Mouse (Mus musculus): ENCODE measurements around the gene Msantd3. TPM values are rescaled to one million over a fixed set of nuclear protein-coding genes. Genes with fewer than 3 reads are reported as not detected.
A peak's percentile ranks its signal among the peaks of the same experiment; 100 is the strongest.

Gene Msantd3
- 34.1 and 34.9 TPM in 2 replicates for polyA plus RNA-seq (2014; fragmentation: Nextera tagmentation; extraction: Ambion mirVana)

- Histone ChIP-seq H3K36me3 (ENCODE audit: insufficient read depth) (no peaks in the 10 kb centered on the region), H3K27ac (ENCODE audit: low read depth) (peak within 1 kb of the TSS; percentile 94), H3K9ac (peak within 1 kb of the TSS; percentile 98), H3K4me1 (ENCODE audit: insufficient read depth) (peaks cover 10% of the 10 kb centered on the region), H3K9me3 (ENCODE audit: low read depth, low read length) (no peaks in the 10 kb centered on the region), H3K27me3 (ENCODE audit: insufficient read depth, low read length) (no peaks in the 10 kb centered on the region), H3K4me2 (peak within 1 kb of the TSS; percentile 85), H3K4me3 (ENCODE audit: low read depth, low read length) (peak within 1 kb of the TSS; percentile 76)
- peak; percentile 80 for ATAC-seq (ENCODE audit: insufficient read depth)
- TF ChIP-seq CTCF (IDR thresholded peaks at IDR 0.05; ENCODE audit: low read depth): 0 out of 2 replicates have a peak, but pooled peaks have one; percentile 5
- WGBS: under 1% methylated on average over 48 of the region's 86 CpGs
- DNase-seq: peak; percentile 76
These were observed at the start of gene Msantd3 for GRCm38 (mm10) chr4:48539841-48540575. Gene Msantd3, plus strand, starts transcription at chr4:48539935.

- ATAC-seq (ENCODE audit: insufficient read depth) (peak; percentile 88), DNase-seq (peak; percentile 65)
- H3K9ac ChIP-seq: 0 out of 2 replicates have a peak overlapping the region, but pooled peaks have one; percentile 13
- H3K4me1 ChIP-seq (ENCODE audit: insufficient read depth): no peaks in the 10 kb centered on the region
- H3K27ac ChIP-seq (ENCODE audit: low read depth): no peak overlapping the region
- H3K4me3 ChIP-seq (ENCODE audit: low read depth, low read length): peak overlapping the region; percentile 19; the same call in 1 of the 2 replicates
- WGBS: 1% methylated on average over 14 of the region's 14 CpGs
- peak overlapping the region; percentile 44 for H3K4me2 ChIP-seq
- TF ChIP-seq CTCF (IDR thresholded peaks at IDR 0.05; ENCODE audit: low read depth): no peak
- H3K27me3 ChIP-seq (ENCODE audit: insufficient read depth, low read length): no peaks in the 10 kb centered on the region
- no peaks in the 10 kb centered on the region for H3K36me3 ChIP-seq (ENCODE audit: insufficient read depth)
- H3K9me3 ChIP-seq (ENCODE audit: low read depth, low read length): no peaks in the 10 kb centered on the region
These were observed 48.4 kb upstream of the Msantd3 start for GRCm38 (mm10) chr4:48491290-48491743.

- WGBS: 18% methylated on average over 2 of the region's 2 CpGs
- peak; percentile 30 for DNase-seq
These were observed 47.2 kb upstream of the Msantd3 start for GRCm38 (mm10) chr4:48492510-48492909.

GRCm38 (mm10) chr4:48510861-48511260 lies 28.9 kb upstream of the Msantd3 start:
- no peak for TF ChIP-seq CTCF (IDR thresholded peaks at IDR 0.05; ENCODE audit: low read depth)
- Histone ChIP-seq H3K4me3 (ENCODE audit: low read depth, low read length) (no peak overlapping the region), H3K9ac (no peak overlapping the region), H3K4me1 (ENCODE audit: insufficient read depth) (no peaks in the 10 kb centered on the region), H3K27ac (ENCODE audit: low read depth) (no peak overlapping the region), H3K4me2 (no peak overlapping the region), H3K9me3 (ENCODE audit: low read depth, low read length) (no peaks in the 10 kb centered on the region), H3K27me3 (ENCODE audit: insufficient read depth, low read length) (no peaks in the 10 kb centered on the region), H3K36me3 (ENCODE audit: insufficient read depth) (no peaks in the 10 kb centered on the region)
- 57% methylated on average over 2 of the region's 2 CpGs for WGBS
- ATAC-seq (ENCODE audit: insufficient read depth) (no peak), DNase-seq (no peak)

More at GRCm38 (mm10) chr4:48492510-48492909, 47.2 kb upstream of the Msantd3 start:
- Histone ChIP-seq H3K4me3 (ENCODE audit: low read depth, low read length) (no peak overlapping the region), H3K27me3 (ENCODE audit: insufficient read depth, low read length) (no peaks in the 10 kb centered on the region), H3K4me1 (ENCODE audit: insufficient read depth) (no peaks in the 10 kb centered on the region), H3K36me3 (ENCODE audit: insufficient read depth) (no peaks in the 10 kb centered on the region), H3K9me3 (ENCODE audit: low read depth, low read length) (no peaks in the 10 kb centered on the region), H3K4me2 (no peak overlapping the region), H3K27ac (ENCODE audit: low read depth) (no peak overlapping the region), H3K9ac (no peak overlapping the region)
- no peak for ATAC-seq (ENCODE audit: insufficient read depth)
- no peak for TF ChIP-seq CTCF (IDR thresholded peaks at IDR 0.05; ENCODE audit: low read depth)

GRCm38 (mm10) chr4:48529559-48529958 lies 10.2 kb upstream of the Msantd3 start:
- TF ChIP-seq CTCF (IDR thresholded peaks at IDR 0.05; ENCODE audit: low read depth): no peak
- Histone ChIP-seq H3K27ac (ENCODE audit: low read depth) (no peak overlapping the region), H3K4me3 (ENCODE audit: low read depth, low read length) (no peak overlapping the region), H3K27me3 (ENCODE audit: insufficient read depth, low read length) (no peaks in the 10 kb centered on the region), H3K9me3 (ENCODE audit: low read depth, low read length) (no peaks in the 10 kb centered on the region), H3K36me3 (ENCODE audit: insufficient read depth) (no peaks in the 10 kb centered on the region), H3K4me2 (no peak overlapping the region), H3K9ac (no peak overlapping the region), H3K4me1 (ENCODE audit: insufficient read depth) (no peaks in the 10 kb centered on the region)
- no peak for ATAC-seq (ENCODE audit: insufficient read depth)
- 91% methylated on average over 1 of the region's 1 CpGs for whole genome bisulfite sequencing
- DNase-seq: no peak

GRCm38 (mm10) chr4:48531804-48532601 lies 7.7 kb upstream of the Msantd3 start:
- 68% methylated on average over 11 of the region's 11 CpGs for WGBS
- ATAC-seq (ENCODE audit: insufficient read depth) (no peak), DNase-seq (no peak)
- no peak overlapping the region for H3K9ac ChIP-seq
- H3K27me3 ChIP-seq (ENCODE audit: insufficient read depth, low read length): no peaks in the 10 kb centered on the region
- no peaks in the 10 kb centered on the region for H3K9me3 ChIP-seq (ENCODE audit: low read depth, low read length)
- H3K27ac ChIP-seq (ENCODE audit: low read depth): no peak overlapping the region
- no peak overlapping the region for H3K4me2 ChIP-seq
- H3K4me3 ChIP-seq (ENCODE audit: low read depth, low read length): no peak overlapping the region
- no peaks in the 10 kb centered on the region for H3K36me3 ChIP-seq (ENCODE audit: insufficient read depth)
- no peaks in the 10 kb centered on the region for H3K4me1 ChIP-seq (ENCODE audit: insufficient read depth)
- no peak for TF ChIP-seq CTCF (IDR thresholded peaks at IDR 0.05; ENCODE audit: low read depth)

- no peak overlapping the region for H3K27ac ChIP-seq (ENCODE audit: low read depth)
- no peak overlapping the region for H3K4me3 ChIP-seq (ENCODE audit: low read depth, low read length)
- no peak overlapping the region for H3K9ac ChIP-seq
- H3K27me3 ChIP-seq (ENCODE audit: insufficient read depth, low read length): no peaks in the 10 kb centered on the region
- no peaks in the 10 kb centered on the region for H3K36me3 ChIP-seq (ENCODE audit: insufficient read depth)
- ATAC-seq (ENCODE audit: insufficient read depth) (no peak), DNase-seq (no peak)
- 51% methylated on average over 5 of the region's 5 CpGs for WGBS
- no peak overlapping the region for H3K4me2 ChIP-seq
- no peaks in the 10 kb centered on the region for H3K4me1 ChIP-seq (ENCODE audit: insufficient read depth)
- no peaks in the 10 kb centered on the region for H3K9me3 ChIP-seq (ENCODE audit: low read depth, low read length)
- TF ChIP-seq CTCF (IDR thresholded peaks at IDR 0.05; ENCODE audit: low read depth): no peak
These were observed 3.5 kb upstream of the Msantd3 start for GRCm38 (mm10) chr4:48536275-48536674.

All from lung, embryonic 14.5 days (tissue).